Mouse (Mus musculus) cortical plate, adult 2 months (tissue): ENCODE results near the gene Amacr. TPM values are rescaled to one million over a fixed set of nuclear protein-coding genes. Genes with fewer than 3 reads are reported as not detected.

Source experiments
- H3K27ac ChIP-seq: fragments of 200-500 bp; 2 replicates; pipeline ENCODE4 v1.5.1; 2012; ENCODE audit warnings: low read length, control low read depth, inconsistent platforms; ENCODE audit not compliant: insufficient read depth
- H3K4me1 ChIP-seq: fragments of 200-500 bp; 2 replicates; pipeline ENCODE4 v1.6.1; 2011; ENCODE audit warnings: low read length; ENCODE audit not compliant: control insufficient read depth, insufficient read depth
- H3K4me3 ChIP-seq: fragments of 200-500 bp; 2 replicates; pipeline ENCODE4 v1.5.1; 2011; ENCODE audit warnings: mild to moderate bottlenecking, low read length, control low read depth; ENCODE audit not compliant: insufficient read depth
- CTCF ChIP-seq: fragments of 200-500 bp; IDR thresholded peaks from 2 replicates; pipeline ENCODE4 v1.5.1; 2011; ENCODE audit warnings: mild to moderate bottlenecking, control low read depth, low read length; ENCODE audit not compliant: insufficient read depth; ENCODE audit errors: extremely low read depth
- POLR2A ChIP-seq: fragments of 200-500 bp; IDR thresholded peaks from 2 replicates; pipeline ENCODE4 v1.6.1; 2011; ENCODE audit warnings: mild to moderate bottlenecking, low read length, control low read depth; ENCODE audit not compliant: insufficient read depth; ENCODE audit errors: extremely low read depth
- polyA plus RNA-seq: library from polyadenylated mRNA; depleted of rRNA; stranded (reverse); fragments of >200 nt; gene quantifications from 2 replicates; pipeline ENCODE4 v1.2.3, GENCODE M21; 2012; rRNA removed

Amacr gene
- 10.3 and 12.6 TPM in 2 replicates for polyA plus RNA-seq

GRCm38 (mm10) chr15:10981377-10982063 lies at the start of gene Amacr:
TSS of gene Amacr (plus strand) at chr15:10981756.
- H3K4me3 ChIP-seq: peak within 1 kb of the TSS; percentile 55
- H3K27ac ChIP-seq: peak within 1 kb of the TSS; percentile 98
- TF ChIP-seq POLR2A: peak; percentile 85
- TF ChIP-seq CTCF: peak; percentile 39; the same call in 1 of the 2 replicates
- H3K4me1 ChIP-seq: peaks cover 2% of the 10 kb centered on the region; the same call in 1 of the 2 replicates

DNA sequence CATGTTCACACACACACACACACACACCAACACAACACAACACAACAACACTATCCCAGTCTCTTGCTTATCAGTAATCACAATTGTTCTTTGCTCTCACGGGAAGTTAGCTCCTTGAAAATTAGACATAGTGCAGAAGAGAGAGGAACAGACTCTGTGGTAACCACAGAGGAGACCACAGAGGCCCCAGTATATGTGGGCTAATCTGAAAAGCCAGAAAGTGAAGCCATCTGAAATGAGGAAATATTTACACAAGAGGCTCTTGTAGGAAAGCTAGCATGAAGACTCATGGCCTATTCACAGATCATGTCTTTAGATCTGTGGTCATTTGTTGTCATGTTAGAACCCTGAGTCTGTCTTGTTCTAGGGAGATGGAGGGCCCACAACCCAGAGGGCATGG lies 47.6 kb upstream of the Amacr start:
- TF ChIP-seq POLR2A (no peak), CTCF (no peak)
- H3K27ac ChIP-seq: no peak overlapping the region

GRCm38 (mm10) chr15:10940148-10941108 lies 41.1 kb upstream of the Amacr start:
- H3K4me3 ChIP-seq: no peak overlapping the region
- no peak overlapping the region for H3K27ac ChIP-seq
- TF ChIP-seq POLR2A: no peak
- no peak for TF ChIP-seq CTCF
- no peaks in the 10 kb centered on the region for H3K4me1 ChIP-seq

More for the DNA sequence above, 47.6 kb upstream of the Amacr start:
- H3K4me3 ChIP-seq: no peak overlapping the region
- no peaks in the 10 kb centered on the region for H3K4me1 ChIP-seq

GRCm38 (mm10) chr15:10941901-10942300 lies 39.7 kb upstream of the Amacr start:
- no peak overlapping the region for H3K27ac ChIP-seq
- TF ChIP-seq CTCF (no peak), POLR2A (no peak)
- H3K4me3 ChIP-seq: no peak overlapping the region
- H3K4me1 ChIP-seq: no peaks in the 10 kb centered on the region

DNA sequence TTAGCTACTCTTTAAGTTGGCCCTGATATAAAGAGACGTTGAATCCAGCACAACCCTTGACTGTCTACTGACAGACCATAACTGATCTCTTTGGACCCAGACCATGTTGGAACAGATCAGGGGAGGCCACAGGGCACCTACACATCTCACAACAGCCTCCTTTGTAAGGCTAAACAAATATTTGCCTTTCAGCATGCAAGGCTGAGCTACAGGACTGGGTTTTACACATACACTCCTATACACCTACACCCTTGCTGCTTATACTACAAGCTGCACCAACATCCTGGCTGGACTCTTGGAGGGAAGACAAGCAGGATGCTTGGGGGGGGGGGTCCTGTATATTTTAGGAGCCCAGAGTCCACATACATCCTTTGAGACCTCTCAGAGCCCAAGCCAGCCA lies 33.7 kb upstream of the Amacr start:
- Histone ChIP-seq H3K4me1 (no peaks in the 10 kb centered on the region), H3K4me3 (no peak overlapping the region), H3K27ac (no peak overlapping the region)
- TF ChIP-seq POLR2A: no peak
- TF ChIP-seq CTCF: no peak

GRCm38 (mm10) chr15:10951951-10952759 lies 29.4 kb upstream of the Amacr start, which contains the start of gene C1qtnf3:
TSS of gene C1qtnf3 (plus strand) at chr15:10952332.
- no peak for TF ChIP-seq POLR2A
- no peak for TF ChIP-seq CTCF
- Histone ChIP-seq H3K27ac (no peak within 1 kb of the TSS), H3K4me3 (no peak within 1 kb of the TSS), H3K4me1 (no peaks in the 10 kb centered on the region)

- H3K27ac ChIP-seq: no peak overlapping the region
- H3K4me3 ChIP-seq: no peak overlapping the region
- TF ChIP-seq POLR2A: no peak
- no peak for TF ChIP-seq CTCF
- no peaks in the 10 kb centered on the region for H3K4me1 ChIP-seq
Measured at GRCm38 (mm10) chr15:10952760-10953305, 28.7 kb upstream of the Amacr start.

GRCm38 (mm10) chr15:10953465-10953864 lies 28.1 kb upstream of the Amacr start:
- TF ChIP-seq CTCF: no peak
- no peak for TF ChIP-seq POLR2A
- no peaks in the 10 kb centered on the region for H3K4me1 ChIP-seq
- H3K4me3 ChIP-seq: no peak overlapping the region
- no peak overlapping the region for H3K27ac ChIP-seq

GRCm38 (mm10) chr15:10954381-10955016 lies 27.1 kb upstream of the Amacr start:
- Histone ChIP-seq H3K27ac (no peak overlapping the region), H3K4me3 (no peak overlapping the region), H3K4me1 (no peaks in the 10 kb centered on the region)
- no peak for TF ChIP-seq CTCF
- no peak for TF ChIP-seq POLR2A
